Mouse (Mus musculus): ENCODE results near the gene Rbfox1.

GRCm38 (mm10) chr16:5961786-5962185 lies 76.6 kb downstream of the Rbfox1 start:
- TF ChIP-seq EP300 (IDR thresholded peaks at IDR 0.05; ENCODE audit: insufficient read depth, low read depth, low read length) (no peak), POLR2A (IDR thresholded peaks at IDR 0.05; ENCODE audit: insufficient read depth, low read length) (no peak)
